Mouse (Mus musculus) CH12.LX (cell line): ENCODE data around the gene Gm44790. TPM values are rescaled to one million over a fixed set of nuclear protein-coding genes. Genes with fewer than 3 reads are reported as not detected.

ENCODE experiments used
- DNase-seq: peaks from one replicate; pipeline ENCODE4 v3.0.0-alpha.2; 2013; ENCODE audit errors: extremely low read depth
- H3K27ac ChIP-seq: 2 replicates; pipeline ENCODE4 v1.5.1; 2012; ENCODE audit warnings: low read depth, mild to moderate bottlenecking, control low read depth, moderate library complexity; ENCODE audit not compliant: insufficient read depth
- H3K27me3 ChIP-seq: replicated peaks from 2 replicates; pipeline ENCODE3; 2012; ENCODE audit warnings: inconsistent platforms
- H3K36me3 ChIP-seq, 2 experiments: replicated peaks in 1 of 2; 2 replicates each; pipeline versions ENCODE3 to v1.6.1; 2012; ENCODE audit warnings: inconsistent platforms in 1 of 2, low read length in 1 of 2, mild to moderate bottlenecking in 1 of 2, mixed read lengths in 1 of 2, moderate library complexity in 1 of 2; ENCODE audit not compliant: control insufficient read depth in 1 of 2, insufficient read depth in 1 of 2
- H3K4me1 ChIP-seq, 2 experiments: 2 replicates each; pipeline ENCODE4 v1.6.1; 2012; ENCODE audit warnings: inconsistent platforms in 1 of 2, moderate library complexity in 1 of 2; ENCODE audit not compliant: insufficient read depth in 2 of 2, control insufficient read depth in 1 of 2
- H3K4me2 ChIP-seq: 2 replicates; pipeline ENCODE4 v1.6.1; 2012; ENCODE audit warnings: low read depth, mild to moderate bottlenecking, control low read depth; ENCODE audit not compliant: poor library complexity, insufficient read depth, severe bottlenecking
- H3K4me3 ChIP-seq, 3 experiments: fragments of 150-350 bp in 1 of 3; sonication (generic) in 1 of 3; replicated peaks in 1 of 3; 2 replicates each; pipeline versions ENCODE3 to v1.5.1; 2011 to 2012; ENCODE audit warnings: low read depth in 2 of 3, low read length in 2 of 3, mild to moderate bottlenecking in 2 of 3, moderate library complexity in 2 of 3, control low read depth in 1 of 3, improper control_type of control experiment in 1 of 3, inconsistent platforms in 1 of 3, mixed read lengths in 1 of 3; ENCODE audit not compliant: poor library complexity in 1 of 3
- H3K79me2 ChIP-seq: replicated peaks from 2 replicates; pipeline ENCODE4 v1.6.1; 2012; ENCODE audit warnings: mild to moderate bottlenecking, moderate library complexity; ENCODE audit not compliant: control insufficient read depth, poor library complexity, insufficient read depth, severe bottlenecking; ENCODE audit errors: extremely low read depth
- H3K9ac ChIP-seq: 2 replicates; pipeline ENCODE4 v1.6.1; 2012; ENCODE audit warnings: low read depth, mild to moderate bottlenecking, control low read depth, moderate library complexity; ENCODE audit not compliant: insufficient read depth
- H3K9me3 ChIP-seq: replicated peaks from 2 replicates; pipeline ENCODE3; 2012; ENCODE audit warnings: low read length, inconsistent platforms, mixed read lengths
- BHLHE40 ChIP-seq: IDR thresholded peaks from 2 replicates; pipeline ENCODE4 v1.6.1; 2011; ENCODE audit warnings: mild to moderate bottlenecking, low read depth, low read length, improper control_type of control experiment
- E2F4 ChIP-seq: IDR thresholded peaks from 2 replicates; pipeline ENCODE4 v1.6.1; 2011; ENCODE audit warnings: low read depth, low read length, improper control_type of control experiment; ENCODE audit not compliant: insufficient replicate concordance
- ETS1 ChIP-seq: conservative IDR thresholded peaks from 2 replicates; pipeline ENCODE4 v1.6.1; 2012; ENCODE audit warnings: low read depth, mild to moderate bottlenecking, inconsistent platforms, low read length, improper control_type of control experiment, moderate library complexity
- GABPA ChIP-seq: IDR thresholded peaks from 2 replicates; pipeline ENCODE4 v1.6.1; 2012; ENCODE audit warnings: low read depth, low read length, improper control_type of control experiment, inconsistent platforms; ENCODE audit not compliant: insufficient replicate concordance
- KAT2A ChIP-seq: IDR thresholded peaks from 2 replicates; pipeline ENCODE4 v1.6.1; 2012; ENCODE audit warnings: low read length, improper control_type of control experiment, inconsistent platforms; ENCODE audit not compliant: insufficient replicate concordance
- MXI1 ChIP-seq: IDR thresholded peaks from 2 replicates; pipeline ENCODE4 v1.6.1; 2011; ENCODE audit warnings: mild to moderate bottlenecking, low read depth, low read length, improper control_type of control experiment
- NRF1 ChIP-seq: IDR thresholded peaks from 2 replicates; pipeline ENCODE4 v1.6.1; 2014; ENCODE audit warnings: low read depth, mild to moderate bottlenecking, inconsistent platforms, low read length, improper control_type of control experiment, moderate library complexity
- PAX5 ChIP-seq: IDR thresholded peaks from 2 replicates; pipeline ENCODE4 v1.6.1; 2012; ENCODE audit warnings: low read length, inconsistent platforms, mixed read lengths
- POLR2A ChIP-seq: IDR thresholded peaks from 2 replicates; pipeline ENCODE4 v1.6.1; 2011; ENCODE audit warnings: low read depth, mild to moderate bottlenecking, improper control_type of control experiment, low read length
- RCOR1 ChIP-seq: conservative IDR thresholded peaks from 2 replicates; pipeline ENCODE4 v1.6.1; 2012; ENCODE audit warnings: low read depth, mild to moderate bottlenecking, inconsistent platforms, low read length, improper control_type of control experiment
- SIN3A ChIP-seq: IDR thresholded peaks from 2 replicates; pipeline ENCODE4 v1.6.1; 2012; ENCODE audit warnings: low read length, improper control_type of control experiment, inconsistent platforms
- UBTF ChIP-seq: IDR thresholded peaks from 2 replicates; pipeline ENCODE4 v1.6.1; 2012; ENCODE audit warnings: low read depth, mild to moderate bottlenecking, inconsistent platforms, low read length, improper control_type of control experiment, moderate library complexity
- USF1 ChIP-seq: IDR thresholded peaks from 2 replicates; pipeline ENCODE4 v1.6.1; 2014; ENCODE audit warnings: low read depth, mild to moderate bottlenecking, inconsistent platforms, low read length, improper control_type of control experiment
- ZC3H11A ChIP-seq: IDR thresholded peaks from 2 replicates; pipeline ENCODE4 v1.6.1; 2012; ENCODE audit warnings: low read depth, mild to moderate bottlenecking, inconsistent platforms, low read length, improper control_type of control experiment
- ZKSCAN1 ChIP-seq: IDR thresholded peaks from 2 replicates; pipeline ENCODE4 v1.6.1; 2012; ENCODE audit warnings: low read depth, inconsistent platforms, low read length, improper control_type of control experiment, borderline replicate concordance
- dilution Hi-C: fragments of 300-500 bp; cut with MboI; formaldehyde crosslinking; loops from 2 replicates; pipeline ENCODE4 v1.14.3; 2020; ENCODE audit warnings: low sequenced_read_pairs; ENCODE audit not compliant: extremely low pct_unique_long_range_greater_than_20kb, extremely low pct_ligation_motif_present
- in situ Hi-C: fragments of 300-500 bp; cut with MboI; formaldehyde crosslinking; loops from 3 replicates; pipeline ENCODE4 v1.14.3; 2019; ENCODE audit warnings: low sequenced_read_pairs, low pct_ligation_motif_present, low pct_unique_long_range_greater_than_20kb, mixed read lengths
- polyA plus RNA-seq: library from polyadenylated mRNA; unstranded; fragments of >175 nt; gene quantifications from 2 replicates; pipeline ENCODE4 v1.2.1, GENCODE M21; 2012; ENCODE audit warnings: low read depth; ENCODE audit not compliant: insufficient read length
- total RNA-seq, 2 experiments: library from RNA; depleted of rRNA; stranded (reverse); fragments of 300-350 nt in 1 of 2; fragments of >200 nt in 1 of 2; gene quantifications; 2 replicates each; pipeline ENCODE4 v1.2.3; 2012 to 2014

The Gm44790 gene
- total and polyA plus RNA-seq, 3 experiments, result not detected

- TF ChIP-seq MXI1 (no peak), NRF1 (no peak), UBTF (no peak), POLR2A (no peak), KAT2A (no peak), SIN3A (no peak), USF1 (no peak), GABPA (no peak), BHLHE40 (no peak), E2F4 (no peak), ZKSCAN1 (no peak)
- Histone ChIP-seq H3K79me2 (no peaks in the 10 kb centered on the region), H3K27ac (no peak overlapping the region), H3K36me3 (peaks cover 0 to 13% of the 10 kb centered on the region in 2 experiments), H3K4me1 (peaks cover under 1 to 21% of the 10 kb centered on the region in 2 experiments; a peak in 3 of 4 replicates), H3K4me3 (no peak overlapping the region), H3K9me3 (no peaks in the 10 kb centered on the region), H3K27me3 (no peaks in the 10 kb centered on the region), H3K9ac (no peak overlapping the region), H3K4me2 (no peak overlapping the region)
- in situ Hi-C loops (loop anchor here (5.0 kb wide), 1 partner anchor 35 kb away; no protein-coding TSS in a partner anchor), dilution Hi-C loops (no loop called here)
- DNase-seq, result no peak
Observed at GRCm38 (mm10) chr6:86476931-86477330, 50.5 kb downstream of the Gm44790 start.

- in situ Hi-C loops (loop anchor here (5.0 kb wide), 1 partner anchor 33 kb away; no protein-coding TSS in a partner anchor), dilution Hi-C loops (no loop called here)
- no peak overlapping the region for H3K27ac ChIP-seq
Observed at GRCm38 (mm10) chr6:86479311-86479710, 52.9 kb downstream of the Gm44790 start.

GRCm38 (mm10) chr6:86479816-86480188, 53.3 kb downstream of the Gm44790 start:
- dilution Hi-C loops, result no loop called here
- H3K4me1 ChIP-seq, result peaks cover 2 to 7% of the 10 kb centered on the region in 2 experiments; a peak in 2 of 4 replicates

More at GRCm38 (mm10) chr6:86479311-86479710, 52.9 kb downstream of the Gm44790 start:
- no peak for DNase-seq
- H3K27me3 ChIP-seq, result no peaks in the 10 kb centered on the region
- peaks cover 0 to 13% of the 10 kb centered on the region in 2 experiments for H3K36me3 ChIP-seq
- H3K4me2 ChIP-seq, result no peak overlapping the region
- H3K4me1 ChIP-seq, result peaks cover 2 to 10% of the 10 kb centered on the region in 2 experiments; a peak in 3 of 4 replicates
- H3K79me2 ChIP-seq, result no peaks in the 10 kb centered on the region
- H3K4me3 ChIP-seq, result no peak overlapping the region
- H3K9me3 ChIP-seq, result no peaks in the 10 kb centered on the region
- TF ChIP-seq ETS1, result no peak
- no peak overlapping the region for H3K9ac ChIP-seq

More at GRCm38 (mm10) chr6:86479816-86480188, 53.3 kb downstream of the Gm44790 start:
- no peak overlapping the region for H3K27ac ChIP-seq
- no peak for DNase-seq
- no peak overlapping the region for H3K4me2 ChIP-seq
- no peaks in the 10 kb centered on the region for H3K27me3 ChIP-seq
- in situ Hi-C loops, result loop anchor here (5.0 kb wide), 1 partner anchor 32 kb away; no protein-coding TSS in a partner anchor
- H3K36me3 ChIP-seq, result peaks cover 0 to 13% of the 10 kb centered on the region in 2 experiments
- H3K9ac ChIP-seq, result no peak overlapping the region
- no peak overlapping the region for H3K4me3 ChIP-seq
- TF ChIP-seq NRF1 (no peak), PAX5 (no peak), MXI1 (no peak), RCOR1 (no peak), POLR2A (no peak), ZC3H11A (no peak)
- H3K9me3 ChIP-seq, result no peaks in the 10 kb centered on the region
- no peaks in the 10 kb centered on the region for H3K79me2 ChIP-seq
